Mouse (Mus musculus): ENCODE results near the gene Atp13a2. TPM values are rescaled to one million over a fixed set of nuclear protein-coding genes. Genes with fewer than 3 reads are reported as not detected.
A peak's percentile ranks its signal among the peaks of the same experiment; 100 is the strongest.

The Atp13a2 gene
- polyA plus RNA-seq, 1 experiment from 2014 or later, result 36.0 TPM

GRCm38 (mm10) chr4:141012558-141012957 is 25.9 kb downstream of the Atp13a2 start:
- Histone ChIP-seq H3K27me3 (ENCODE audit: control insufficient read depth, insufficient read depth, low read length) (no peaks in the 10 kb centered on the region), H3K4me3 (ENCODE audit: low read depth, low read length) (no peak overlapping the region), H3K36me3 (ENCODE audit: control insufficient read depth, insufficient read depth, low read length) (peaks cover 41% of the 10 kb centered on the region), H3K27ac (ENCODE audit: low read length) (0 out of 2 replicates have a peak overlapping the region, but pooled peaks have one; percentile 90), H3K9me3 (ENCODE audit: control insufficient read depth, low read depth, low read length) (no peaks in the 10 kb centered on the region), H3K9ac (replicated peaks; ENCODE audit: low read depth, low read length) (no peak overlapping the region), H3K4me1 (ENCODE audit: control insufficient read depth, insufficient read depth, low read length) (peaks cover 13% of the 10 kb centered on the region), H3K4me2 (replicated peaks; ENCODE audit: low read depth, low read length) (peak overlapping the region; percentile 86)
- WGBS, result 85% methylated on average over 9 of the region's 10 CpGs
- no peak for ATAC-seq (ENCODE audit: insufficient number of reproducible peaks, insufficient read depth, low FRiP score, low read depth)

- H3K36me3 ChIP-seq (ENCODE audit: control insufficient read depth, insufficient read depth, low read length), result peaks cover 39% of the 10 kb centered on the region
- ATAC-seq (ENCODE audit: insufficient number of reproducible peaks, insufficient read depth, low FRiP score, low read depth), result no peak
- H3K4me3 ChIP-seq (ENCODE audit: low read depth, low read length), result no peak overlapping the region
- H3K4me2 ChIP-seq (replicated peaks; ENCODE audit: low read depth, low read length), result no peak overlapping the region
- 71% methylated on average over 8 of the region's 8 CpGs for WGBS
- no peak overlapping the region for H3K9ac ChIP-seq (replicated peaks; ENCODE audit: low read depth, low read length)
- no peaks in the 10 kb centered on the region for H3K9me3 ChIP-seq (ENCODE audit: control insufficient read depth, low read depth, low read length)
- no peak overlapping the region for H3K27ac ChIP-seq (ENCODE audit: low read length)
- peaks cover 13% of the 10 kb centered on the region for H3K4me1 ChIP-seq (ENCODE audit: control insufficient read depth, insufficient read depth, low read length)
- no peaks in the 10 kb centered on the region for H3K27me3 ChIP-seq (ENCODE audit: control insufficient read depth, insufficient read depth, low read length)
These were observed 27.4 kb downstream of the Atp13a2 start for GRCm38 (mm10) chr4:141014114-141014513.

- peaks cover 39% of the 10 kb centered on the region for H3K36me3 ChIP-seq (ENCODE audit: control insufficient read depth, insufficient read depth, low read length)
- H3K9me3 ChIP-seq (ENCODE audit: control insufficient read depth, low read depth, low read length), result no peaks in the 10 kb centered on the region
- H3K27ac ChIP-seq (ENCODE audit: low read length), result no peak overlapping the region
- no peak overlapping the region for H3K4me3 ChIP-seq (ENCODE audit: low read depth, low read length)
- no peak overlapping the region for H3K9ac ChIP-seq (replicated peaks; ENCODE audit: low read depth, low read length)
- H3K27me3 ChIP-seq (ENCODE audit: control insufficient read depth, insufficient read depth, low read length), result no peaks in the 10 kb centered on the region
- no peak for ATAC-seq (ENCODE audit: insufficient number of reproducible peaks, insufficient read depth, low FRiP score, low read depth)
- 87% methylated on average over 11 of the region's 11 CpGs for WGBS
- H3K4me2 ChIP-seq (replicated peaks; ENCODE audit: low read depth, low read length), result no peak overlapping the region
- peaks cover 18% of the 10 kb centered on the region for H3K4me1 ChIP-seq (ENCODE audit: control insufficient read depth, insufficient read depth, low read length)
These were observed 28.2 kb downstream of the Atp13a2 start for GRCm38 (mm10) chr4:141014856-141015255.

GRCm38 (mm10) chr4:141015356-141015755 is 28.7 kb downstream of the Atp13a2 start:
- WGBS, result 74% methylated on average over 7 of the region's 7 CpGs
- Histone ChIP-seq H3K9me3 (ENCODE audit: control insufficient read depth, low read depth, low read length) (no peaks in the 10 kb centered on the region), H3K4me2 (replicated peaks; ENCODE audit: low read depth, low read length) (no peak overlapping the region), H3K4me1 (ENCODE audit: control insufficient read depth, insufficient read depth, low read length) (peaks cover 23% of the 10 kb centered on the region), H3K27ac (ENCODE audit: low read length) (no peak overlapping the region; the same call in 1 of the 2 replicates), H3K27me3 (ENCODE audit: control insufficient read depth, insufficient read depth, low read length) (no peaks in the 10 kb centered on the region), H3K4me3 (ENCODE audit: low read depth, low read length) (no peak overlapping the region), H3K9ac (replicated peaks; ENCODE audit: low read depth, low read length) (no peak overlapping the region), H3K36me3 (ENCODE audit: control insufficient read depth, insufficient read depth, low read length) (peaks cover 39% of the 10 kb centered on the region)
- ATAC-seq (ENCODE audit: insufficient number of reproducible peaks, insufficient read depth, low FRiP score, low read depth), result no peak

- no peaks in the 10 kb centered on the region for H3K27me3 ChIP-seq (ENCODE audit: control insufficient read depth, insufficient read depth, low read length)
- H3K36me3 ChIP-seq (ENCODE audit: control insufficient read depth, insufficient read depth, low read length), result peaks cover 39% of the 10 kb centered on the region
- ATAC-seq (ENCODE audit: insufficient number of reproducible peaks, insufficient read depth, low FRiP score, low read depth), result no peak
- H3K27ac ChIP-seq (ENCODE audit: low read length), result no peak overlapping the region
- 73% methylated on average over 9 of the region's 9 CpGs for WGBS
- no peaks in the 10 kb centered on the region for H3K9me3 ChIP-seq (ENCODE audit: control insufficient read depth, low read depth, low read length)
- peaks cover 32% of the 10 kb centered on the region for H3K4me1 ChIP-seq (ENCODE audit: control insufficient read depth, insufficient read depth, low read length)
- no peak overlapping the region for H3K9ac ChIP-seq (replicated peaks; ENCODE audit: low read depth, low read length)
- H3K4me2 ChIP-seq (replicated peaks; ENCODE audit: low read depth, low read length), result no peak overlapping the region
- H3K4me3 ChIP-seq (ENCODE audit: low read depth, low read length), result no peak overlapping the region
These were observed 29.6 kb downstream of the Atp13a2 start for GRCm38 (mm10) chr4:141016311-141016710.

- no peak overlapping the region for H3K9ac ChIP-seq (replicated peaks; ENCODE audit: low read depth, low read length)
- 78% methylated on average over 29 of the region's 29 CpGs for WGBS
These were observed 31.2 kb downstream of the Atp13a2 start for GRCm38 (mm10) chr4:141017657-141018436.

GRCm38 (mm10) chr4:141020220-141020619 is 33.5 kb downstream of the Atp13a2 start:
- peaks cover 16% of the 10 kb centered on the region for H3K36me3 ChIP-seq (ENCODE audit: control insufficient read depth, insufficient read depth, low read length)
- peak overlapping the region; percentile 27; the same call in 1 of the 2 replicates for H3K4me2 ChIP-seq (replicated peaks; ENCODE audit: low read depth, low read length)
- no peak overlapping the region for H3K4me3 ChIP-seq (ENCODE audit: low read depth, low read length)
- H3K4me1 ChIP-seq (ENCODE audit: control insufficient read depth, insufficient read depth, low read length), result peaks cover 26% of the 10 kb centered on the region
- no peaks in the 10 kb centered on the region for H3K9me3 ChIP-seq (ENCODE audit: control insufficient read depth, low read depth, low read length)
- H3K27ac ChIP-seq (ENCODE audit: low read length), result peak overlapping the region; percentile 97
- H3K9ac ChIP-seq (replicated peaks; ENCODE audit: low read depth, low read length), result peak overlapping the region; percentile 1; the same call in 1 of the 2 replicates
- no peak; the same call in 1 of the 2 replicates for ATAC-seq (ENCODE audit: insufficient number of reproducible peaks, insufficient read depth, low FRiP score, low read depth)
- WGBS, result 79% methylated on average over 17 of the region's 17 CpGs
- H3K27me3 ChIP-seq (ENCODE audit: control insufficient read depth, insufficient read depth, low read length), result no peaks in the 10 kb centered on the region

More at GRCm38 (mm10) chr4:141017657-141018436, 31.2 kb downstream of the Atp13a2 start:
- no peak for ATAC-seq (ENCODE audit: insufficient number of reproducible peaks, insufficient read depth, low FRiP score, low read depth)
- Histone ChIP-seq H3K27me3 (ENCODE audit: control insufficient read depth, insufficient read depth, low read length) (no peaks in the 10 kb centered on the region), H3K4me1 (ENCODE audit: control insufficient read depth, insufficient read depth, low read length) (peaks cover 26% of the 10 kb centered on the region), H3K27ac (ENCODE audit: low read length) (0 out of 2 replicates have a peak overlapping the region, but pooled peaks have one; percentile 15), H3K4me2 (replicated peaks; ENCODE audit: low read depth, low read length) (no peak overlapping the region), H3K9me3 (ENCODE audit: control insufficient read depth, low read depth, low read length) (no peaks in the 10 kb centered on the region), H3K4me3 (ENCODE audit: low read depth, low read length) (no peak overlapping the region), H3K36me3 (ENCODE audit: control insufficient read depth, insufficient read depth, low read length) (peaks cover 37% of the 10 kb centered on the region)

GRCm38 (mm10) chr4:141020811-141021613 is 34.3 kb downstream of the Atp13a2 start:
- peak overlapping the region; percentile 27; the same call in 1 of the 2 replicates for H3K4me2 ChIP-seq (replicated peaks; ENCODE audit: low read depth, low read length)
- 18% methylated on average over 14 of the region's 14 CpGs for WGBS
- ATAC-seq (ENCODE audit: insufficient number of reproducible peaks, insufficient read depth, low FRiP score, low read depth), result peak; percentile 66
- H3K36me3 ChIP-seq (ENCODE audit: control insufficient read depth, insufficient read depth, low read length), result peaks cover 8% of the 10 kb centered on the region
- H3K4me1 ChIP-seq (ENCODE audit: control insufficient read depth, insufficient read depth, low read length), result peaks cover 26% of the 10 kb centered on the region
- H3K27me3 ChIP-seq (ENCODE audit: control insufficient read depth, insufficient read depth, low read length), result no peaks in the 10 kb centered on the region
- H3K27ac ChIP-seq (ENCODE audit: low read length), result peak overlapping the region; percentile 97
- H3K4me3 ChIP-seq (ENCODE audit: low read depth, low read length), result no peak overlapping the region
- H3K9ac ChIP-seq (replicated peaks; ENCODE audit: low read depth, low read length), result 0 out of 2 replicates have a peak overlapping the region, but pooled peaks have one; percentile 1
- no peaks in the 10 kb centered on the region for H3K9me3 ChIP-seq (ENCODE audit: control insufficient read depth, low read depth, low read length)

Data from stomach, embryonic 14.5 days (tissue).